Mouse (Mus musculus): ENCODE measurements around the gene Pih1h3b. TPM values are rescaled to one million over a fixed set of nuclear protein-coding genes. Genes with fewer than 3 reads are reported as not detected.
A peak's percentile ranks its signal among the peaks of the same experiment; 100 is the strongest.

Pih1h3b gene
- polyA plus RNA-seq (2015; fragmentation: Nextera tagmentation; extraction: Ambion mirVana) = not detected in 2 replicates

DNA sequence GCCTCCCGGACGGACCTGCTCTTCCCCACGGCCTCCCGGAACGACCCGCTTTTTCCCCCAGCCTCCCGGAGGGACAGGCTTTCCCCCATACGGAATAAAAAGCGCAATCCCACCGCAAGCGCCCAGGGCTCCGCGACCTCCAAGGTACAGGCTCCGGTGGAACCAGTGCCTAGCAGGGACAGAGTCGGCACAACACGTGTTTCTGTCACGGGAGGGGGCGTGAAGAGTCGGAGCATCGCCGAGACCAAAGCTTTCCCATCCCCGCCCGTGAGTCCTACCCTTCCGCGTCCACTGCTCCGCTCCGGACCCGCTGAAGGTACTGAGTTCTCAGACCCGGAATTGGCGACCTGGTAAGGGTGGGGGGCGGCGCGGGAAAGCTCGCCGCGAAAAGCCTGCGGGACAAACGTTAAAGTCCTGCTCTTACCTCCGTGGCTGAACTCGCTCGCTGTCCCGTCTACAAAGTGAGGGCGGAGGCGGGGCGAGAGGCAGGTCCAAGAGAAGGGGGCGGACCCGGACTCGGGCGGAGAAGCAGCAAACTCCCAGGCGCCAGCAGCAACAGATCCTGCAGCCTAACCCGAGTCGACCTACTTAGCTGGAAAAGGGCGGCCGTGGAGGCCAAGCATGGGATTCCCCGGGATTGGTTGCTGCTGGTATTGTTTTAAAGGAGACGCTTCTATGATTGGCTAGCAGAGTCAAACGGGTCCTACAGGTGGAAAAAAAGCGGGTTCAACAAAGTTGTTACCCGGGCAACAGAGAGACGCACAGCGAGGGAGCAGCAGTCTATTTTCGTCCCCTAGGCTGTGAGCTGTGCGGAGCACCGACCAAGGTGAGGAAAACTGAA lies at the start of gene Pih1h3b, which contains the start of gene Nup62cl:
Gene Pih1h3b, plus strand, starts transcription at position 745 of the 841 bp plus-strand sequence.
Gene Nup62cl, minus strand, starts transcription at position 578 of the 841 bp plus-strand sequence.
- no peak for ATAC-seq (ENCODE audit: extremely low read depth, insufficient number of reproducible peaks, low FRiP score, low TSS enrichment)
- 14% methylated on average over 64 of the region's 64 CpGs for whole genome bisulfite sequencing
- peaks cover 28% of the 10 kb centered on the region for H3K27me3 ChIP-seq (replicated peaks)
- H3K4me1 ChIP-seq = no peaks in the 10 kb centered on the region
- H3K27ac ChIP-seq (replicated peaks) = no peak within 1 kb of the TSS
- H3K9me3 ChIP-seq = peaks cover 18% of the 10 kb centered on the region
- no peaks in the 10 kb centered on the region for H3K36me3 ChIP-seq
- peak within 1 kb of the TSS; percentile 44; the same call in 1 of the 2 replicates for H3K9ac ChIP-seq
- H3K4me3 ChIP-seq = peak within 1 kb of the TSS; percentile 52
- H3K4me2 ChIP-seq = peak within 1 kb of the TSS; percentile 67

DNA sequence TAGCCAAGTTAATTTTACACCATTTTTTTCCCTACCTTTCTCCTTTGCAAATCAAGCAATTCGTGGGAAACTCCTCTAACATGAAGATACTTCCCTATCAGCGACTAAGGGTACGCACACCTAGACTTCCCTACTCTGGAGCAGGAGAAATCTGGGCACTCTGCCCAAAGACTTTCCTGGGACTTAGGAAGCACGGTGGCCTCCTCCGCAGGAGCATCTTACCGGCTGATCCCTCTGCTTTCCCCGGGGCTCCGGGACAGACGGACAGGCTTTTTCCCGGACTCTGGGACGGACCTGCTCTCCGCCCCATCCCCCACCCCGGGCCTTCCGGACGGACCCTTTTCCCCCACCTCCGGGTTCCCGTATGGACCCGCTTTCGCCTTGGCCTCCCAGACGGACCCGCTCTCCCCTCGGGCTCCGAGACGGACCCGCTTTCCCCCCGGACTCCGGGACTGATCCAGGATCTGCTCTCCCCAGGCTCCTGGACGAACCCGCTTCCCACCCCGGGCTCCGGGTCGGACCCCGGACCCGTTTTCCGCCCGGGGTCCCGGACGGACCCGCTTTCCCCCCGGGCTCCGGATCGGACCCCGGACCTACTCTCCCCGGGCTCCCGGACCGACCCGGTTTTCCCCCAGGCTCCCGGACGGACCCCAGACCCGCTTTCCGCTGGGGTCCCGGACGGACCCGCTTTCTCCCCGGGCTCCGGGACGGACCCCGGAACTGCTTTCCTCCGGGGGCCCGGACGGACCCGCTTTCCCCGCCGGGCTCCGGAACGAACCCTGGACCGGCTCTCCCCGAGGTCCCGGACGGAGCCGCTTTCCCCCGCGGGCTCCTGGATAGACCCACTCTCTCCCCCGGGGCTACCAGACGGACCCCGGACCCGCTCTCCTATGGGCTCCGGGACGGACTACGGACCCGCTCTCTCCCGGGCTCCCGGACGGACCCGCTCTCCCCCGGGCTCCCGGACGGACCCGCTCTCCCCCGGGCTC lies 1.5 kb upstream of the Pih1h3b start:
- H3K4me2 ChIP-seq = peak overlapping the region; percentile 67
- ATAC-seq (ENCODE audit: extremely low read depth, insufficient number of reproducible peaks, low FRiP score, low TSS enrichment) = peak; percentile 37; the same call in 1 of the 2 replicates
- no peaks in the 10 kb centered on the region for H3K36me3 ChIP-seq
- WGBS = 13% methylated on average over 62 of the region's 90 CpGs
- peak overlapping the region; percentile 44 for H3K9ac ChIP-seq
- H3K27ac ChIP-seq (replicated peaks) = no peak overlapping the region
- H3K27me3 ChIP-seq (replicated peaks) = peaks cover 28% of the 10 kb centered on the region
- H3K4me3 ChIP-seq = peak overlapping the region; percentile 52
- H3K9me3 ChIP-seq = peaks cover 18% of the 10 kb centered on the region
- H3K4me1 ChIP-seq = no peaks in the 10 kb centered on the region

DNA sequence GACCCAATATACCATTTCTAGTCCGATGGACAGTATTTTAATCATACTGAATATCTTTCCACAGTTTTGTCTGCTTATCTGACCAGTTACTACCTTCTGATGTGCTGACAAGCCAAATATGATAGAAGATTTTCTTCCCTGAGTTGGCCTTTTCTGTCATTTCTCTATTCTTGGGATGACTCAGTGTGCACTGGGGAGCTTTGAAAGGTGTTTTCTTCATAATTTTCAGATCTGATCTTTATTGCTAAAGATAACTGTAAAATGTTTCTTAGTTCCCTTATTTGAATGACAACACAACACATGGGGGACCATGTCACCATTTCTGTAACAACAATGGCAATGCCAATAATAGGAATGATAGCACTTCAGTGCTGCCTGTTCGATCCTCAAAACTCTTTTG lies 19.9 kb downstream of the Pih1h3b start:
- 80% methylated on average over 2 of the region's 2 CpGs for WGBS
- Histone ChIP-seq H3K4me2 (no peak overlapping the region), H3K9me3 (no peaks in the 10 kb centered on the region), H3K4me1 (no peaks in the 10 kb centered on the region), H3K4me3 (no peak overlapping the region), H3K27me3 (replicated peaks) (no peaks in the 10 kb centered on the region), H3K9ac (no peak overlapping the region), H3K36me3 (no peaks in the 10 kb centered on the region), H3K27ac (replicated peaks) (no peak overlapping the region)
- ATAC-seq (ENCODE audit: extremely low read depth, insufficient number of reproducible peaks, low FRiP score, low TSS enrichment) = no peak

DNA sequence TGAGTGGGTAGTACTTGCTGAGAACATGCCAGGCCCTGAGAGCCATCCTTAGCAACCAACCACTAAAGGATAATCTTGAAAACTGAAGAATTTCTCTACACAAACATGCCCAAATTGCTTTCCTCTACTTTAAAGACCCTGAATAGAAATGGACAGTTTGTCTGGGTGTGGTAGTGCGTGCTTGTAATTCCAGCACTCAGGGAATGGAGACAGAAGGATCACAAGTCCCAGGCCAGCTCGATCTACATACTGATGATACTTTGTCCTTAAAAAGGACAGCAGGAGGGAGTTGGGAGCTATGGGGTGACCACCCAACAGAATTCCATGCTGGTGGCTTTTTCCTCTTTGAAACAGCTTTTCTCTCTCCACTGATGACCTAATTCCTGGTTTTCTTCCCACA lies 31.4 kb downstream of the Pih1h3b start:
- ATAC-seq (ENCODE audit: extremely low read depth, insufficient number of reproducible peaks, low FRiP score, low TSS enrichment) = no peak
- Histone ChIP-seq H3K36me3 (no peaks in the 10 kb centered on the region), H3K9ac (no peak overlapping the region), H3K9me3 (no peaks in the 10 kb centered on the region), H3K4me3 (no peak overlapping the region), H3K27me3 (replicated peaks) (peaks cover 4% of the 10 kb centered on the region; the same call in 1 of the 2 replicates), H3K4me2 (no peak overlapping the region), H3K4me1 (no peaks in the 10 kb centered on the region), H3K27ac (replicated peaks) (no peak overlapping the region)
- WGBS = 69% methylated on average over 2 of the region's 2 CpGs

Other genes with a start within 250 kb of the Pih1h3b start
- gene Morc4, start 191.2 kb upstream of the Pih1h3b start, polyA plus RNA-seq (2015; fragmentation: Nextera tagmentation; extraction: Ambion mirVana) = 10.3 and 13.9 TPM in 2 replicates
- gene Rbm41, start 64.3 kb upstream of the Pih1h3b start, polyA plus RNA-seq (2015; fragmentation: Nextera tagmentation; extraction: Ambion mirVana) = 3.8 and 3.9 TPM in 2 replicates
- gene Nup62cl, start 167 bp upstream of the Pih1h3b start, polyA plus RNA-seq (2015; fragmentation: Nextera tagmentation; extraction: Ambion mirVana) = 1.9 and 2.4 TPM in 2 replicates